Mouse (Mus musculus): ENCODE data around the gene Thrb. TPM values are rescaled to one million over a fixed set of nuclear protein-coding genes. Genes with fewer than 3 reads are reported as not detected.

Thrb gene
- total RNA-seq, 2 experiments from 2014 or later, result 35.4 to 40.7 TPM

DNA sequence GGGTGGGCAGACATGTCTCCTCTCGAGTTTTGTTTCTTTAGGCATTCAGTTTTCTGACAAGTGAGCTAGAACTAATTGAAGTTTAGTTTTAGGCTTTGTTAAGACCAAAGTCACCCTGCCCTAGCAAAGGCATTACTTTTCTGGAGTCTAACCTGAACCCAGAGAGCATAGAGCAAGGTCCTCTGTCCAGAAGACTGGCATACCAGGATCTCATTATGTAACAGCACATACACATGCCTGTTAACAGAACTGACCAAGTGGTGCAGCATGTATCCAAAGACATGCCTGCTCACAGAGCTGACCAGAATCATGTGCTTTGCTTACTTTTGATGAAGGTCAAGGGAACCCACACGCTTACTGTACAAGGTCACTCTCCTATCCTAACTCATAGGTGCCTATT is 107.9 kb downstream of the Thrb start:
- DNase-seq (ENCODE audit: extremely low spot score in 1 of 2, low spot score in 1 of 2), result no peak

DNA sequence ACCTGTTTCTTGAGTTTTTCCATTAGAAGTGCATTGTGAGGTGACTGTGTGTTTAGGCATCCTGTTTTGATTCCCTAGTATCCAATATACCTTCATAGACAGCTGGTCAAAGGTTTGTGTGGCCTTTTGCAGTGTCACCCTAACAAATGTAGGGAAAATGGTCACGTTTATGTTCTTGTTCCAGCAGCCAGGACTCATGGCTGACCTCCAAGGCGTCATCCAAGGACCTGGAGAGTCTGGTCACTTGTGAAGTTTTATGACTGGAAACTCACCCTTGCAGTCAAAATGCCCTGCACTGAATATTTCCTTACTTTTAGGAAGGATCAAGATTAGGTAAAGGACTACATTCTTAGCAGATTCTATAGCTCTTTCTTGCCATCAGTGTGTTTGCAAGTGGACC is 114.3 kb downstream of the Thrb start:
- no peak for DNase-seq (ENCODE audit: extremely low spot score in 1 of 2, low spot score in 1 of 2)

DNA sequence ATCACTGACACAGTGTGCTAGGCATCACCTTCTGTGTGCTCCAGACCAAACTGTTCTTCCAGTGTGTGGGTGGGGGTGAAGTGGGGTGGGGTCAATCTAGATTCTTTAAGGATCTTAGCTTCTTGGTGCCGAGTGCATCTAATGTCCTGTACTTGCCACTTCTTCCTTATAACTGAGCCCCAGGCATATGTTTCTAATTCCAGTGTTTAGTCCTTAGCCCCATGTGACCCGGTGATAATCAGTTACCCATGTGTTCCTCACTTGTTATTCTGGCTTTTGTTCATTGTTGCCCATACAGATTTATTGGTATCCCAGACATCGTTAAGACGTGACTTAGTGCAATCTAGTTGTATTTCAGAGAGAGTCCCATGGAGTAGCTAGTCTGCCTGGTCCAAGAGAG is 121.9 kb downstream of the Thrb start:
- DNase-seq (ENCODE audit: extremely low spot score in 1 of 2, low spot score in 1 of 2), result no peak

DNA sequence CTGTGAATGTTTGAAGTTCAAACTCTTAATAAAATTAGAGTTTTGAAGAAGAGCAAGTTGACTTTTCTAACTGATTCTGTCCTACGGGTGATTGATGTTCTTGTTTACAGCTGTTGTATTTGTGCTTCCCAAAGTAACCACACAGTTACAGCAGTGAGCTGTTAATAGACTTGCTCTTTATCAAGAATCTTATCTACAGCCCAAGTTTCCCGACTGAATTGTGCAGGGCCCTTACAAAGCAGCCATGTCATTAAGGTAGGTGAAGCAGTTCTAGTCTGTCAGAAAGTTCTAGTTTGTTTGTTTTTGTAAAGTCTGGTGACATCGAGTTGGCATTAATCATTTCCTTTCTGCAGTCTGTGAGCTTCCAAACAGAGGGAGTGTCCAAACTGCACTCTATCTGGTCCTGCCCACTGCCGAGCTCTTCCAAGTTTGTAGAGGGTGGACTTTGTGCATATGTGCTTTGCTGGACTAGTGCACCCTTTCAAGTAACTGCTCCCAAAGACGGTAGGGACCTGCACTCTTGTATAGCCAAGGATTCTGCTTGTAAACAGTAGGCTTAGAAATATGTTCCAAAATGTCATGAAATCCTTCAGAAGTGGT is 124.2 kb downstream of the Thrb start:
- DNase-seq (ENCODE audit: extremely low spot score in 1 of 2, low spot score in 1 of 2), result no peak

DNA sequence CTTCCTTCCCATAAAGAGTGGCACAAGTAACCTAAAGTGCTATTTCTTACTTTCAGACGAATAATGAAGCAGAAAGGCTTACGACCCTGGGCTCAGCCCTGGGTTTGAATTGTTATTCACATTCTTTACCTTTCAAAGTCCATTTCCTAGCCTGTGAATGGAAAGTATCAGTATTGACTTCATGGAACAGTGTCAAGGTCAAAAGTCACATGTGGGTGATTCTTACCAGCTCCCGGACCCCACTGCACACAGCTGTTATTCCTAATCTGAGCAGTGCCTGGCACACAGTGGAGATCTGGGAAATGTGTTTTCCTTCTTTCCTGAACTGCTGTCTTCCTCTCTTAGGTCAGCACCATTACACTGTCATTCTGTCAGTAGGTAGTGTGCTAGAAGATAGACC is 125.3 kb downstream of the Thrb start:
- DNase-seq (ENCODE audit: extremely low spot score in 1 of 2, low spot score in 1 of 2), result no peak

DNA sequence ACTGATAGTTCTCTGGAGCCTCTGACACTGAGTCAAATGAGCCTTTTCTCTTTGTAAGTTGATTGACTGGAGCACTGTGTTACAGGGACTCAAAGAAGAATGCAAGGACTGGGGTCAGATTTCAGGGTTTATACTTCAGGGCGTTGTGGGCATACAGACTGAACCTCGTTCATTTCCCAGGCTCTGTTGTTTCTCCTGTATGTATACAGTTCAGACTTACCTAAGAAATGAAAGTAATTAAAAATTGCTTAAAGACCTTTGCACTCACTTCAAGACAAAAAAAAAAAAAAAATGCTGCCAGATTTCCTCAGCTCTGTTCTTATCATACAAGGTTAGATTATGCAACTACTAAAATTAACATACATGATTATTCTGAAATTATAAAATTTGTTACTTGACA is 126.2 kb downstream of the Thrb start:
- DNase-seq (ENCODE audit: extremely low spot score in 1 of 2, low spot score in 1 of 2), result no peak

DNA sequence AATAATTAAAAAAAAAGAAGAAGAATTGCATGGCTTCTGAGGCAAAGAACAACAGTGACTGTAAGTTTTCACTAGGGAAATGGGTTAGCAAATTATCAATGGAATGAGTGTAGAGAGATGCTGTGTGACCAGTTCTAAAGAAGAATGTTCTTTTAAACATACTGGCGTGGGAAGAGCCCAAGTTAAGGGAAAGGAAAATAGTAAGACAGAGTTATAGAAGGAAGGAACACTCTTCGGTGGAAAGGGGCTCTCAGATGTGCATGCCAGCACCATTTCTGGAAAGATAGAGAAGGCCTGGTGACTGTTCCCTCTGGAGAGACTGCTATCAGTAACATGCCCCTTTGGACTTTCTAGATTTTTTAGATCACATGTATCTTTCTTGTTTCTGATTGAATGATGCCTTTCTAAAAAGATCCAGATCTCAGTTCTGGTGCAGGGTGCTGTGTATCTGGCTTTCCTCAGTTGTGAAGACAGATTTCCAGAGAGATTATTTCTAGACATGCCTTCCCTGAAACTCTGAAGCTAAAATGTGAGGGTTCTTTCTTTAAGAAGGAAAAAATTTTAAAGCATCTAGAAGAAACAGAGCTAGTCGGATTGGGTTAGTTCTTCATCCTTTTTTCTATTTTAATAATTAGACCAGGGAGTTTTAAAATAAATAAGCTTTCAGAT is 144.0 kb downstream of the Thrb start:
- no peak for DNase-seq (ENCODE audit: extremely low spot score in 1 of 2, low spot score in 1 of 2)

DNA sequence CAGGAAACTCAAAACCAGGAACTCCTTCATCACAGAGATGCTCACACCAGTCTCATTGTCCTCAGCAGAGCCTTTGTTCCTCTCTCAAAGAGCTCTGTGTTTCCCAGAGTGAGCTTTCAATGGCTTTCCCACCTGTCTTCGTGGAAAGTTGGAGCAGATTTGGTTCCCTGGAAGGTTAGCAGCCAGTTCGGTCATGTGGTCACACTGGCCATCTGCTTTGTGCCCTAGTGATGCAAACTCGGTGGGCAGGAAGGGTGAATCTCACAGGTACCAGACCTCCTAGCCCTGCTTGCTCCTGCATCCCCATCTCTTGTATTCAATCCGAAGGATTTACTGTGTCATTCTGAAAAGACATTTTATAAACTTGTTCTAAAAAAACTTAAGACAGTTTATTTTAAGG is 151.0 kb downstream of the Thrb start:
- DNase-seq (ENCODE audit: extremely low spot score in 1 of 2, low spot score in 1 of 2), result no peak

DNA sequence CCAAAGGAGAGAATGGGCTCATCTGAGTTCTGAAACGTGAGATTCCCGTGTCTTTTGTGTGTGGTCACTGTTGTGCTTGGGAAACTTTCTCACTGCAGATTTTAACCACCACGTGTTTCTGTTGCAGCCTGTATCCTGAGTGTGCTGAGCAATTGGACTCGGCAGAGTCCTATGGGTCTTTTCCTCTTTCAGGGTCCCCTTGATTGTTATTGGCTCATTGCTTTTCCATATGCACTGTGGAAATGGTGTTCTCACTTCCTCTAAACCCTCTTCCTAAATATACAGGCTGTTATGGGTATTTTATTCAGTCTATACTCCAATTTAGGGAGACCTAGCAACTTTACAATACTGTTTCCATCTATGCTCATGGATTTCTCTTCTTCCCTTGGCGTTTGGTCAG is 152.4 kb downstream of the Thrb start:
- no peak for DNase-seq (ENCODE audit: extremely low spot score in 1 of 2, low spot score in 1 of 2)

DNA sequence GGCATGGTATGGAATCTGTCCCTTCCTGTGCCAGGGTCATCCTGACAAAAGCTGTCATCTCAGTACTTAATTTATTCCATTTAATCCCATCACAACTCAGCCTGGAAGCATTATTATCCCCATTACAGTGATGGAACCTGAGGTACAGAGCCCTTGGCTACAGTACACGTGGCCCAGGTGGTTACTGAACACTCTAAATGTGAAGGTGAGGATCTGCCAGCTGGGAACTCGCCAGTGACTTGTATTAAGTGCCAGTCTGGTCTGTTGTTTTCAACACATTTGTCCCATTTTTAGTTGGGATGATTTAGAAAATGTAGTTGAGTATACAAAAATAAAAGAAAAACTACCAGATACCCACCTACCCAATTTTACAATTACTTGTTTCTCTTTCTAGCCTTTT is 155.0 kb downstream of the Thrb start:
- DNase-seq (ENCODE audit: extremely low spot score in 1 of 2, low spot score in 1 of 2), result peak in 1 of 2 experiments; percentile 13

DNA sequence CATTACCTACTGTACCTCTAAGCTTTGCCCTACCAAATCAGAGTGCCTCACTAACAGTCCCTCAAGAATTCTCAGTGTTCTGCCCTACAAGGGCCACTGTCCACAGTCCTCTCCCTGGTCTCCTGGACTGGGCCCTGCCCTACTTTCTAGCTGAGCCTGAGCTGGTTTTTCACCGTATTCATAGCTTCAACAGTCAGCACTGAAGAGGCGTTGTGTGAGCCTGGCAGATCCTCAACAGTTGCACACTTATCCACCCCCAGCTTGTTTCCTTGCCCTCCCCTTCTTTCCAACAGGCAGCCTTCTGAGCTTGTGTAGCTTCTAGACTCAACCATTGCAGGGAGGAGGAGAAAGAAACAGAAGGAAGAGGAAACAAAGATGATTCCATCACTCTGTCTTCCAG is 158.0 kb downstream of the Thrb start:
- DNase-seq (ENCODE audit: extremely low spot score in 1 of 2, low spot score in 1 of 2), result no peak

DNA sequence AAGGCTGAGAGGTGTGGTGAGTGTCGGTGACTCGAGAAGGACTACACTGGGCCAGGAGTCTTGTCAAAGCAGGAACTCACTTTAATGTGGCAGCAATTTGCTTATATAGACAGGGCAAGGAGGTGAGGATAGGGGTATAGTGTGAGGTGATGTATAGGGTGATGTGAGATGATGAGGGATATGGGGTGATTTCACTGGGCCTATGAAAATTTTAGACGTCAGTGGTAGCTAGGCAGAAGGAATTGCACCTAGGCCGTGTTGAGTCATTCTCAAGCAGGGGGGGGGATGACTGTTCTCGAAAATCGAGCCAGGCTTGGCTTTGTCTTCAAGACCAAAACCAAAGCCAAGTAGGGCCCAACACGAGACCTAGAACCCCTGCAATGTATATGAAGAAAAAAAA is 162.7 kb downstream of the Thrb start:
- no peak for DNase-seq (ENCODE audit: extremely low spot score in 1 of 2, low spot score in 1 of 2)

DNA sequence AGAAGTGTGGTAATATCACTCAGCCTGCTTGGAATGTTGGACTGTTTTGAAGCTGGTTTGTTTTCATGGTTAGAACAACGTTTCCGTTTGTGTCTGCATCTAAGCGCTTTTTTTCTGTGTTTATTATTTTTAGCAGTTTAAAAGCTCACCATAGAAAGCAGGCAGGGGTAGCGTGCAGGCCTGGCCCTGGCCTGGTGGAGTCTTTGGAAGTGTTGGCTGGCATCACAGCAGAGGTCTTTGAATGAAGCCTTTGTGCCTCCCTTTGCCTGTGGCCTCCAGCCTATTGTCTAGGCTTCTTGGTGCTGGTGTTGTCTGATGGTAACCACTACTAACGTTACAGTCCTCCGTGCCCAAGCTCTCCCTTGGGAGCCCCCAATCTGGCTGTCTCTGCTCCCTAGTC is 167.3 kb downstream of the Thrb start:
- no peak for DNase-seq (ENCODE audit: extremely low spot score in 1 of 2, low spot score in 1 of 2)

DNA sequence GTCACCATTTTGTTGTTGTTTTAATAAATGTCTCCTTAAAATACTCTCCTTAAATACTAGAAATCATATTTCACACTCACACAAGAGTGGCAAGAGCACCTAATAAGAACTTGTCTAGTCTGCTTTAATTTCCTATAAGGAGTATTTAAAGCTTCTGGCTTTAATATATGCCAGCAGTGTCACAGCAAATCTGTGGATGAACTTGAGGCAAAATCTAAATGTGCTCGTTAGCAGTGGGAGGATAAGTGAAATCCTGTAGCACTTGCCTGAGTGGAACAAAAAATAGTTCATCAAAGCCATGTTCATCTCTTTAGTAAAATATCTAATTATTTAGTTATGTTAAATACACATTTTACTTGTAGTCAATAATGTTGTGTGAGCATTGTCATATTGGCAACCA is 175.7 kb downstream of the Thrb start:
- no peak for DNase-seq (ENCODE audit: extremely low spot score in 1 of 2, low spot score in 1 of 2)

DNA sequence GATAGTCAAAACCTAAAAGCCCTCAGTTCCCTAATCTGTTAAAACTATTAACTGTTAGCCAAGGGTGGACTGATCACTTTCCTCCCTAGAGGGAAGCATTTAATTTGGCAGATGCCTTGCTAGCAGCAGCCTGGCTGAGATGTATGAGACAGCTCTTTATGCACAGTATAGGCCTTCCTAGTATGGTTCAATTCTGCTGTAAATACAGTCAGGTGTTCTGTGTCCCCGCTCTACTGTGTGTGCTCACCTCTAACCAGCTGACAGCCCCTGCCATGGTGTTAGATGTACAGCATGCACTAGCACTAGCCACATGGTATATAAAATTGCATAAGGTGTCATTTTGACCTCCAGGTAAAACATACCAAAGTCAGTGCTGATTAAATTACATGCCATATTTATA is 176.7 kb downstream of the Thrb start:
- DNase-seq (ENCODE audit: extremely low spot score in 1 of 2, low spot score in 1 of 2), result no peak

DNA sequence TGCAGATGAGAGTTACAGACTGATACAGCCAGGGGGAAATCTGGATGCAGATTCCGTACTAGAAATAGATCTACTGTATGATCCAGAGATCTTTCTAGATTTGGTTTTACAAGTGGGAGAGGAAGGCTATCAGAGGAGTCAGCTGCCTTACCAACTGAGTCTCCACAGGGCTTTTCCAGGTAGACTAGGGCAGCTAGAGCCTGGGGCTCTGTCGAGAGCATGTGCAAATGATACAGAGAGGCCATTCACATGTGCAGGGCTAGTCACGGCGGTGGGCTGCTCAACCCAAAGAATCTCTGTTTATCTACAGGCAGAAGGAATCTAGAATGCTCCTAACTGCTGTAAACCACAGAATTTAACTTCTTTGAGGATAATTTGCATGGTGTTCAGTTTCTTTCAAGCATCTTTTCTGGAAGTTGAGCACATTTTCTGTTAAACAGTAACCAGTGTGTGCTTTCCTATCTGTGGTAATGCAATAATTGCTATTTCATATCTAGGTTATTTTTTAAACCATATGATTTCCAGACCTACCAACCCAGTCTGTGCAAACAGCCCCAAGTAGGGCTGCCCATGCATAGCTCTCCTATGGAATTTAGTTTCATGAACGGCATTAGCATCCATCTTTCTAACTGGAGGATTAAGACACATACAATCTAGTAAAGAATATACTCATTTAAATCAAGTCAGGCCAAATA is 185.1 kb downstream of the Thrb start:
- DNase-seq (ENCODE audit: extremely low spot score in 1 of 2, low spot score in 1 of 2), result no peak

DNA sequence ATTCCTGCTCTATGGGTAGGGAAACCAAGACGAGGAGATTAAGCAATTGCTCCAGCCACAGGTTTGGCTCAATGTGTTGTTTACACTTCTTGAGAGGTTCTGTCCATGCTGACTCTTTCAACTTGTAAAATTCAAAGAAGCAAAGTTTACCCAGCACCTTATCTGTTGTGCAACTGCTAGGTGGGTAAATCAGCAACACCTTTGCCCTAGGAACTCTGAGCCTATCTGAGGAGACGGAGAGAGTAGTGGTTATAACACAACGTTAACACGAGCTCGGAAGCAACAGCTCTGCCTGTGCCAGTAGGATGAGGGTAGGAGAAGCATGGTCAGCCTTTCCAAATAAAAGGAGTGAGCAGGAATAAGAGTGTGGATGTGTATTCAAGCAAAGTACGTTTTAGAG is 185.8 kb downstream of the Thrb start:
- no peak for DNase-seq (ENCODE audit: extremely low spot score in 1 of 2, low spot score in 1 of 2)

DNA sequence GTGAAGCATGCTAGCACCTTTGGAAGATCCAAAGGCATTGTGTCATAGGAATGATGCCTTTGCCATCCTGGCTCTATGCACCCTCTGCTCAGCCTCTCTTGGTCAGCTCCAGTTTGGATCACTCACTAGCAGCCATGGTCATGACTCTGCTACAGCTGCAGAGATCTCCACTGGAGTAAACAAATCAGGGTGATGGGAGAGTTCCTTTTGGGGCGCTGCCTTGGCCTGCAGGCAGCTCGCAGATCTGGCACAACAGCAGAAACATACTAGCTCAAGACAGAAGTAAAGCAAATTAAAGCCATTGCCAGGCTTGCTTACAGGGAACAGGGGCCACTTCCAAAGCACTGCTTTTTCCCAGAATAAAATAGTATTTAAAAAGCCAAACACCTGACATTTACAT is 186.6 kb downstream of the Thrb start:
- no peak for DNase-seq (ENCODE audit: extremely low spot score in 1 of 2, low spot score in 1 of 2)

DNA sequence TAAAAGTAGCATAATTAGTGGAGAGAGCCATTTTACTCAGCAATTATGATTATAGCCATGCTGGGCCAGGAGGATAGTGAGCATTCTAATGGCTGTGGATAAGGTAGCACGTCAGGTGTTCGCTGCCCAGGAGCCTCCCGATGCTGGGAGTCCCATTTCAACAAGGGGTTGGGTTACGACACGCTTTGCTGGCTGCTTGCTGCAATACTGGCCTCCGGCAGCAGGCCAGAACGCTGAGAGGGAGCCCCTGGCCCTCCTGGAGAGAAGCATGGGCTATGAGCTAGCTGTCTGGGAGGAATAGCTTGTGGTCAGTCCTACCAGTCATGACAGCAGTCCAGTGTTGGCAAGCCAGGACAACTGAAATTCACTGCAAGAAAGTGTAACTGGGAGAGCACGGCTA is 187.2 kb downstream of the Thrb start:
- DNase-seq (ENCODE audit: extremely low spot score in 1 of 2, low spot score in 1 of 2), result no peak

DNA sequence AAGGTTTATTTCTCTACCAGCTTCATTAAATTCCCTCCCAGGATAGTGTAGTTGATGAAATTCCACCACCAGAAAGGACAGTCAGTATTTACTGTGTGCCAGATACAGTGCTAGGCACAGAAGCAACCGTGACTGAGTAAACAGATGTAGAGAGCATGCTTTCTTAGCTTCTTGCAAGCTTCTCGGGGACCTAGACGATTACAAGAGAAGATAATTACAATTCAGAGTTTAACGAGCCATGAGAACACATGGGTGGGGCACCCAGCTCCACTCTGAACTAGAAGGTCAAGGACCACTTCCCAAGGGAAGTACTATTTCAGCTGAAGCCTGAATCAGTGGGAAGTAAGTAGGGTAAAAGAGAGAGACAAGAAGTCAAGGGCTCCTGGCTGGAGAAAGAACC is 190.3 kb downstream of the Thrb start:
- no peak for DNase-seq (ENCODE audit: extremely low spot score in 1 of 2, low spot score in 1 of 2)

DNA sequence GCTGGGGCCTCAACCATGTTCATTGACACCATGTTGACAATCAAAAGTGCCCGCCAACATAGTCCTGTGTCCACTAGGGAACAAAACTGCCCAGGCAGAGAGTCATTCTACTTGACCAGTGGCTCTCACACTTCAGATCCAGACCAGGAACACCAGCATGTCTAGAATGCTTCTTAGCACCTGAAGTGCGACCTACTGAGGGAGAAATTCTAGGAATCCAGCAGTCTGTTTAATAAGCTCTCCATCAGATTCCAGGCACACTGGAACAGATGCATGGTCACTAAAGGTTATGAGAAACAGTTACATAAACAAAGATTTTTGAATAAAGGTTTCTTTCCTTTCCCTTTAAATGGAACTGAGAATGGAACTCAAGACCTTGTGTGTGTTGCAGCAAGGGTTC is 192.2 kb downstream of the Thrb start:
- DNase-seq (ENCODE audit: extremely low spot score in 1 of 2, low spot score in 1 of 2), result no peak

DNA sequence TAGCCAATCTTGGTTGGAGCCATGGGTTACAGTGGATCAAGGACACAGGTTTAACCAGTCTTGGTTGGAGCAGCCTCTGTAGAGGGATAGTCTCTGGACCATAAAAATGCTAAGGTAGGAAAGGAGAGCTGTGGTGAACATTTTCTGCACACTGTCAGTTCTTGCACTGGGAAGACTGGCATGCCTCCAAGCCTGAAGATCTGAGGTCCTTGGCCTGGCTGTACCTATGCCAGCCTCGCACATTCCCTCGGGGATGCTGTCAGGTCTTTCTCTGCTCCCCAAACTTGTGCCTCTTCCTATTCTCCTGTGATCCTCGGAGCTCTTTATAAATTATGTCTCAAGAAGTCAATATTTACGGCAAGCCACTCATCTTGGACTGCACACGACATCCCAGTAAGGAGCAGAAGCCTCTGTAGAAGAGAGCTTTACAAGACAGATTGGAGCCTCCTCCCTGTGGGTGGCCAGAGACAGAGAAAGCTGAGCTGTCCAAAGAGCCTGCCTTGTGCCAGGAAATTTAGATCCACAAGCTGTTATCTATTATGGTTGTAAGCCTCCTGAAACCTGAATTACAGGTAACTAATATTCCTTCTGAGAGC is 199.8 kb downstream of the Thrb start:
- no peak for DNase-seq (ENCODE audit: extremely low spot score in 1 of 2, low spot score in 1 of 2)
